Mouse (Mus musculus) cerebellum, postnatal 4 days (tissue): ENCODE data around the gene Morc2a.

Source experiments
- DNase-seq, 2 experiments: peaks; one replicate each; pipeline ENCODE4 v3.0.0; 2022; ENCODE audit warnings: low spot score in 2 of 2, mixed read lengths in 1 of 2

The Morc2a gene

DNA sequence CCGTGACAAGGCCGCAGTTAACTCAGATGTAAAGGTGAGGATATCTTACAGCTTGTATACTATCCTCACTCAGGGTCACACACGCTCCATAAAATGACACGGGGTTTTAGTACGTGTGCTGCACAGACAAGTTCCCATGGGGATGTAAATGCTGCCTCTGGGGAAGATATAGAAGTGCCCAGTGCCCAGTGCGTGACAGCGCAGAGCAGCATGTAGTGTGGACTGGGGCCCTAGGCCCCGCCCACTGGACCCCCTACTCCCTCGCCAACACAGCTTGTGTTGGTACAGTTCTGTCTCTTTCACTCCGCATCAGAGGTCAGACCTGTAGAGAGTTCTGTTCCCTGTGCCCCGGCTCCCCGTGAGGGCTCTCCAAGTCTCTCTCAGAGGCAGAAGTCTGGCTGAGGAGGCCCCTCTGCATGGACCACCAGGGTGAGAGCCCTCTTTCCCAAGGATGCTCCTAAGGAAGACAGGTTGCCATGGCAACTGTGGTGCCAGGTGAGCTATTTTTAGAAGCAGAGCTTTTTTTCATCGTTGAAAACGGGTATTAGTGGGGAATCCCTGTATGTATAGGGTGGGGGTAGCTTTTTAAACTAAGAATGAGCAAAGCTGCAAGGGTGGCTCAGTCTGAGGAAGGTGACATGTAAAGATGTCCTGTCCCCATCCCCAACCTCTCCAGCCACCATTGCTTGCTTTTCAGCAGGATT lies 85.1 kb downstream of the Morc2a start:
- DNase-seq, result no peak

DNA sequence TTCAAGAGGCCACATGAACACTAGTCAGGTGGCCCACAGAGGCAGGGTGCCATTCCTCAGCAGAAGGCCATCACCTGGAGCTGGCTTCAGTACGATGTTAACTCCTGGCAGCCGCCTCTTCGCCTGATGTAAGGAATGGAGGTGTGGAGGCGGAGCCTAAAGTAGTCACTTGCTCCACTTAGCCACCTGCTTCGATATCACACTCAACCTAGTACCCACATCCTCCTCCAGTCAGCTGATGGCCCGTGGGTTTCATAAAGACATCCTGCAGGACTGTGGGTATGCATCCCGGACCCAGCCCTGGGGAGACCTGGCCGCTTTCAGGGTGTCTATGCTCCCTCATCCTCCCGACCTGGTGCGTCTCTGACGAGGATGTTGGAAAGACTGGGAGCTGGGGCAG lies 86.7 kb downstream of the Morc2a start:
- DNase-seq, result no peak

DNA sequence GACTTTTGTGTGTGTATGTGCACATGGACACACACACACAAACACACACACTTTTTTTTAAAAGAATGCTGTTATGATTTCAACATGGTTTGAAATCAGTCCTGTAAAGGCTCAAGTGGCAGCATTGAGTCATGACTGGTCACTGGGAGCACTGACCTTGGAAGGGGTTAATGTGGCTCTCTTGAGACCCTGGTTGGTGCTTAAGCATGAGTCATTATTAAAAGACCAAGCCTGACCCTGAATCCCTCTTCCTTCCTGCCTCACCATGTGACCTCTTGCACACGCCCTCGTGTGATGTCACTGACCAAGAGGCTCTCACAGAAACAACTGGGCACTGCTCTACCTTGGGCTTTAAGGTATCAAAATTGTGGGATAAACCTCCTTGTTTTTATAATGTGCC lies 89.8 kb downstream of the Morc2a start:
- DNase-seq, result no peak
